Mouse (Mus musculus) liver, adult (tissue): ENCODE results near the gene Kif9.

Experiments used
- GATA4 ChIP-seq: IDR thresholded peaks from 2 replicates; pipeline ENCODE4 v1.6.1; 2014; ENCODE audit warnings: mild to moderate bottlenecking, low read length; ENCODE audit not compliant: insufficient replicate concordance

Gene Kif9

DNA sequence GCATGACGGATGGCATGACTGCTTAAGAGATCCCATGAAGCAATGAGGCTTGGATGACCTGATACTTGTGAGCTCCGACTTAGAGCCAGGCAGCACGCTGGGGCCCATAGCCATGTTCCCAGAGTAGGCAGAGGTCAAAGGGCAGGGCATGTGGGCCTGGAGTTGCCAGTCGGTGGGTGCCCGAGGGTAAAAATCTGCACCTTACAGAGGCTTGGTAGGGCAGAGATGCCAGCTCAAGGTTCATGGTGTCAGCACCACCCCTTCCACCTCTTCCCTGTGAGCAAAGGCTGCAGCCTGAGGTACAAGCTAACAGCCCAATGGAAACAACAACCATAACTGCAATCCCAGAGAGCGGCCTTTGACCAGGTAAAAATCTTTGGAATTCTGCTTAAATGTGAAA, 11.4 kb upstream of the Kif9 start:
- no peak for TF ChIP-seq GATA4

GRCm38 (mm10) chr9:110466179-110466578, 10.6 kb upstream of the Kif9 start:
- TF ChIP-seq GATA4: no peak

DNA sequence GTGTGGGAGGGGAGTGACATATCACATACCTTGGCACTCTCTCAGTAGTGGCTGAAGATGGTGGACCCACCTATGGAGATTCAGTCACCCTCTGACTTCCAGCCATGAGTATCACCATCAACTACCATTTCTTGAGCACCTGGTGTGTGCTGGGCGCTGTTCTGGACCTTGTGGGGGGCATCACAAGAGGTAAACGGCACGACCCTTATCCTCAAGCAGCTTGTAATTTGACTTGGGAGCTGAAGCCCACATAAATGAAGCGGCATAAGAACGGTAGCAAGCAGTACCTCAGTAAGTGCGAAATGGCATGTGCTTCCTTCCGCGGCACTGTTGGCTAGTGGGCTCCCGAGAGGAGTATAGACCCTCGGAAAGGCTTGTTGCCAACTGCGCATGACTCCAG, 1.2 kb downstream of the Kif9 start:
- TF ChIP-seq GATA4: no peak

DNA sequence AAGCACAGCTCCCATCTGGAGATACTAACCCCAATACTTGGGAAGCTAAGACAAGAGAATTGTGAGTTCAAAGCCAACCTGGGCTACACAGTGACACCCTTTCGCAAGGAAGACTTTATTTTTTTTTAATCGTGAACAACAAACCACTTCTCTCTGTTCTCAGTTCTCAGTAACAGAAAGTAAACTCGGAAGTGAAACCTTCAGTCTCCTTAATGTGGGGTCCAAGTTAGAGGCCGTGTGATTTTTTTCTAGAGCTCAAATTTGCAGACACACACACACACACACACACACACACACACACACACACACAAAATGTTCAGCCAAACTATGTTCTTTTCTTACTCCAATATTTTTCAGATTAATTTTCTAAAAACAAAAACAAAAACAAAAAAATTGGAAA, 1.9 kb downstream of the Kif9 start:
- TF ChIP-seq GATA4: no peak

- no peak for TF ChIP-seq GATA4
Observed at GRCm38 (mm10) chr9:110488841-110489240, 12.1 kb downstream of the Kif9 start.

GRCm38 (mm10) chr9:110490913-110491312, 14.2 kb downstream of the Kif9 start:
- no peak for TF ChIP-seq GATA4

DNA sequence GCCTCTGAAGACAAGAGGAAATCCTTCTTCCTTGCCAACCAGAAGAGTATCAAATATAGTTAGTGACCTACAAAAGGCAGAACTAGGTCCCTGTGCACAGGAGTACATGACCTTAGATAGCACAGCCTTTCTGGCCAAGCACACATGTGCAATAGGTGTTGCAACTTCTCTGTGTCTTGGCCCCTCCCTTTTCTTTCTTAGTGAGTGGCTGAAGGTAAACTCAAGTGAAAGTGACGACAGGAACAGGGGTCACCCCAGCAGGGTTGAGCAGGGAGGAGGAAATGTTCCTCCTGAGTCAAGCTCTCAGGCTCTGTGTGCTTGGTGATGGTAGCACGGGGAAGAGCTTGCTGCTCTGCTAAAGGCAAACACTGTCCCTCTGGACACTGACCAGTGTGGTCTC, 49.0 kb downstream of the Kif9 start:
- no peak for TF ChIP-seq GATA4

GRCm38 (mm10) chr9:110529002-110529737, 52.4 kb downstream of the Kif9 start:
- no peak for TF ChIP-seq GATA4

GRCm38 (mm10) chr9:110530650-110531049, 53.9 kb downstream of the Kif9 start:
- TF ChIP-seq GATA4: no peak

- no peak for TF ChIP-seq GATA4
Observed at GRCm38 (mm10) chr9:110531151-110531791, 54.5 kb downstream of the Kif9 start.

DNA sequence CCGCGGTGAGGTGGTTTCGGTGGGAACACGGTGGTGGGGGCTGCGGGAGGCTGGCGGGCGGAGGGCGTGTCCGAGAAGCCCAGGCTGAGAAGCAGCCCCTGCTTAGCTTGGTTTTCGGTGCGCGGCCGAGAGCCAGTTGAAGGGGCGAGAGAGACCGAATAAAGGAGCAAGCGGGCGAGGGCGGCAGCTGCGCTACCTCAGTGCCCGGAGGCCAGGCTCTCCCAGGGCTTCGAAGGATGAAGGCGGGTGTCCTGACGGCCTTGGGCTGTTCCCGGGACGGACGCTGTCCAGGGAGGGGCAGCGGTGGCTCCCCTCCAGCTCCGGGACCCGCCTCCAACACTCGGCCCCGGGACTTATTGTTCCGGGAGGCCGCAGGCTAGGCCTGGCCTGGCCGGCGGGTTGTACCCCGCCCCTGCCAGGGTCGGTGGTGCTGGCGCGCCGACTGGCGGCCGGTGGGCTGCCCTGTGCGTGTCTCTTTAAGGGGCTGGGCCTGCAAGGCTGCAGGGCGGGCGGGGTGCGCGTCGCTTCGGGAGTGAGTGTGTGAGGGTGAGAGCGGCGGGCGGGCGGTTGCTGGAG, 55.2 kb downstream of the Kif9 start:
- peak; percentile 26; the same call in 1 of the 2 replicates for TF ChIP-seq GATA4

- no peak for TF ChIP-seq GATA4
Observed at GRCm38 (mm10) chr9:110532538-110533291, 56.0 kb downstream of the Kif9 start, which contains the start of gene Setd2. Gene Setd2, plus strand, starts transcription at chr9:110532597.

GRCm38 (mm10) chr9:110533645-110534044, 56.9 kb downstream of the Kif9 start:
- TF ChIP-seq GATA4: no peak

DNA sequence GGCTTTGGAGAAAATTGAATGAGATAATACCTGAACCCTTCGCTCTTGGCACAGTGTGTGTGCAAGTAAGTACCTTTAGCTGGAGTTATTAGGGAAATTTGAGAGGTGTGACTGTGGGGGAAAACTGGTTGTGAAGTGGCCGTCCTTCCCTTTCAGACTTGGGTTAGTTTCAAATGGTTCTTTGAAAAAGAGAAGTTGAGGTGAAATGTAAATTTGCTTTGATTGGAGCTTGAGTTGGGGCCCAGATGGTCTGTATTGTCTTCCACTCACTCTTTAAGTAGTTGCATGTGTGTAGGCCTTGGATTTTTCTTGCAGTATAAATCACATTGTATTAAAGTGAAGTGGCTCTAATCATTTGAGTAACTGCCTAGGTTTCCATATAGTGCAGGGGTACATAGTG, 58.4 kb downstream of the Kif9 start:
- TF ChIP-seq GATA4: no peak

GRCm38 (mm10) chr9:110536636-110537035, 59.9 kb downstream of the Kif9 start:
- TF ChIP-seq GATA4: no peak

- TF ChIP-seq GATA4: no peak
Observed at GRCm38 (mm10) chr9:110538511-110538910, 61.8 kb downstream of the Kif9 start.
